Comparison of ENCODE assay signal across 34 mouse cellular contexts in the genomic region with DNA sequence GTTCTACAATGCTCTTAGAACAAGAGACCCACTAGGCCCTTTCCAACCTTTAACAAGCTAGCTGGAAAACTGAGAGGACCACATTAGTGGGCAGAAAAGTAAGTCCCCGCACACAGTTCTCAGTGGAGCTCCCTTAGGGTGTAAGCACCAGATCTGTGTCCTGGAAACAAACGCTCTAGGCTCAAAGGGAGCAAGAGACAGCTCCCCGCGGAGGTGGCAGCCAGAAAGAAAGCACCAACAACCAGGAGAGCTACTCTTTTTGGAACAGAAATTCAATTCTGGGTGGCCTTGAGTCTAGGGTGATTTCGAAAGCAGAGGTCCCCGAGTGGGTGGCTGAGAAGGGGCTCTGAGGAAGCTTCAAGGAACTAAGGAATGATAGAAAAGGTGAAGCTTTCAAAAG. TPM values are rescaled to one million over a fixed set of nuclear protein-coding genes. Genes with fewer than 3 reads are reported as not detected.
DNase-seq lines count a peak whose midpoint lies in the region; ATAC-seq lines count a peak whose summit lies in the region.
"Had no signal": no experiment of that assay in that cellular context is flagged by ENCODE, and none has a peak within 500 bp of the region (broad histone marks: within the 10 kb centered on the region; RNA-seq: fewer than 3 reads in every experiment).

No protein-coding gene starts in this region.

- H3K9me3 ChIP-seq in midbrain, embryonic 11.5 days (ENCODE audit: control insufficient read depth, low read length) = no peaks in the 10 kb centered on the region
- H3K9me3 ChIP-seq in midbrain, embryonic 15.5 days = no peaks in the 10 kb centered on the region
- H3K9me3 ChIP-seq in embryonic facial prominence, embryonic 13.5 days = no peaks in the 10 kb centered on the region
- no peaks in the 10 kb centered on the region for H3K9me3 ChIP-seq in limb, embryonic 11.5 days (ENCODE audit: control insufficient read depth, low read length)
- H3K9me3 ChIP-seq: heart, embryonic 15.5 days; liver, embryonic 15.5 days; lung, embryonic 15.5 days; megakaryocyte, embryonic 14.5 days had no signal

- ATAC-seq in midbrain, embryonic 11.5 days (ENCODE audit: low FRiP score) = no peak
- no peak for ATAC-seq in midbrain, embryonic 15.5 days (replicated peaks)
- ATAC-seq in embryonic facial prominence, embryonic 13.5 days (ENCODE audit: insufficient number of reproducible peaks, insufficient read depth, low FRiP score, low TSS enrichment, low read depth) = no peak
- no peak for ATAC-seq in limb, embryonic 11.5 days (ENCODE audit: insufficient number of reproducible peaks, low FRiP score, low TSS enrichment, low read depth)
- ATAC-seq in erythroblast, adult 5-6 weeks (replicated peaks; ENCODE audit: low FRiP score, poor library complexity, severe bottlenecking) = no peak
- ATAC-seq: forebrain, embryonic 14.5 days; intestine, postnatal 0 days had no signal

- H3K27me3 ChIP-seq in midbrain, embryonic 11.5 days (ENCODE audit: control insufficient read depth, insufficient read depth, low read length) = peaks cover 90% of the 10 kb centered on the region
- H3K27me3 ChIP-seq in midbrain, embryonic 15.5 days (replicated peaks) = peaks cover 71% of the 10 kb centered on the region
- peaks cover 69% of the 10 kb centered on the region for H3K27me3 ChIP-seq in embryonic facial prominence, embryonic 13.5 days
- peaks cover 33% of the 10 kb centered on the region for H3K27me3 ChIP-seq in limb, embryonic 11.5 days (ENCODE audit: control insufficient read depth, insufficient read depth, low read length)

- DNase-seq in midbrain, embryonic 11.5 days (ENCODE audit: low spot score, missing footprints) = peak; percentile 91
- peak; percentile 47 for DNase-seq in limb, embryonic 11.5 days (ENCODE audit: low spot score)
- peak; percentile 12 for DNase-seq in retina, postnatal 1 day
- DNase-seq in thymus, postnatal 4 days = no peak
- DNase-seq: B cell, adult 2 months; cerebellum, adult 18-20 months; cerebellum, postnatal 14 days; liver; lung, postnatal 36 days; right cerebral cortex, postnatal 25 days; spleen, adult 18-20 months; thymus, postnatal 25 days had no signal

- H3K27ac ChIP-seq in midbrain, embryonic 11.5 days (ENCODE audit: low read depth, low read length) = no peak overlapping the region
- H3K27ac ChIP-seq in midbrain, embryonic 15.5 days = no peak overlapping the region
- H3K27ac ChIP-seq in embryonic facial prominence, embryonic 13.5 days = peak overlapping the region; percentile 44
- no peak overlapping the region for H3K27ac ChIP-seq in limb, embryonic 11.5 days (replicated peaks; ENCODE audit: low read depth, low read length)
- H3K27ac ChIP-seq: gastrocnemius, adult 2 months; heart, embryonic 15.5 days; liver, embryonic 15.5 days; lung, embryonic 15.5 days had no signal

- no peaks in the 10 kb centered on the region for H3K36me3 ChIP-seq in midbrain, embryonic 11.5 days (ENCODE audit: control insufficient read depth, insufficient read depth, low read length)
- no peaks in the 10 kb centered on the region for H3K36me3 ChIP-seq in midbrain, embryonic 15.5 days (replicated peaks)
- H3K36me3 ChIP-seq in embryonic facial prominence, embryonic 13.5 days = no peaks in the 10 kb centered on the region
- H3K36me3 ChIP-seq in limb, embryonic 11.5 days (ENCODE audit: control insufficient read depth, insufficient read depth, low read length) = no peaks in the 10 kb centered on the region
- H3K36me3 ChIP-seq: G1E; heart, embryonic 15.5 days; liver, embryonic 15.5 days; lung, embryonic 15.5 days had no signal

- peaks cover 29% of the 10 kb centered on the region for H3K4me1 ChIP-seq in midbrain, embryonic 11.5 days (ENCODE audit: control insufficient read depth, insufficient read depth, low read length)
- peaks cover 24% of the 10 kb centered on the region for H3K4me1 ChIP-seq in midbrain, embryonic 15.5 days
- peaks cover 54% of the 10 kb centered on the region for H3K4me1 ChIP-seq in embryonic facial prominence, embryonic 13.5 days
- peaks cover 27% of the 10 kb centered on the region for H3K4me1 ChIP-seq in limb, embryonic 11.5 days (ENCODE audit: control insufficient read depth, insufficient read depth, low read length)

- 1% methylated on average over 6 of the region's 6 CpGs for WGBS in midbrain, embryonic 11.5 days
- WGBS in midbrain, embryonic 15.5 days = 7% methylated on average over 6 of the region's 6 CpGs
- WGBS in embryonic facial prominence, embryonic 13.5 days = 25% methylated on average over 6 of the region's 6 CpGs
- WGBS in limb, embryonic 11.5 days = 10% methylated on average over 6 of the region's 6 CpGs

- no peak overlapping the region for H3K9ac ChIP-seq in midbrain, embryonic 11.5 days (ENCODE audit: low read length)
- H3K9ac ChIP-seq in midbrain, embryonic 15.5 days = no peak overlapping the region
- H3K9ac ChIP-seq in embryonic facial prominence, embryonic 13.5 days = peak overlapping the region; percentile 91
- peak overlapping the region; percentile 88 for H3K9ac ChIP-seq in limb, embryonic 11.5 days (ENCODE audit: low read length)
- H3K9ac ChIP-seq: heart, embryonic 15.5 days; liver, embryonic 15.5 days; lung, embryonic 15.5 days had no signal

- H3K4me2 ChIP-seq in midbrain, embryonic 11.5 days = no peak overlapping the region
- no peak overlapping the region for H3K4me2 ChIP-seq in midbrain, embryonic 15.5 days
- peak overlapping the region; percentile 89 for H3K4me2 ChIP-seq in embryonic facial prominence, embryonic 13.5 days
- peak overlapping the region; percentile 90 for H3K4me2 ChIP-seq in limb, embryonic 11.5 days (ENCODE audit: low read depth, severe bottlenecking)

- H3K4me3 ChIP-seq in midbrain, embryonic 11.5 days (ENCODE audit: low read depth, low read length) = no peak overlapping the region
- no peak overlapping the region for H3K4me3 ChIP-seq in midbrain, embryonic 15.5 days
- peak overlapping the region; percentile 71 for H3K4me3 ChIP-seq in embryonic facial prominence, embryonic 13.5 days
- peak overlapping the region; percentile 66 for H3K4me3 ChIP-seq in limb, embryonic 11.5 days (ENCODE audit: low read depth, low read length)
- H3K4me3 ChIP-seq: erythroblast, embryonic 14.5 days; liver, embryonic 15.5 days had no signal

RNA-seq across cellular contexts. Expression of a gene that starts 2.5 kb away (rescaled TPM):
- 0.17 and 0.59 TPM in 2 replicates for polyA plus RNA-seq in midbrain, embryonic 11.5 days (2014; fragmentation: Nextera tagmentation; extraction: Ambion mirVana)
- 0.13 and 0.26 TPM in 2 replicates for polyA plus RNA-seq in midbrain, embryonic 15.5 days (2015; fragmentation: Nextera tagmentation; extraction: Ambion mirVana)
- 19.0 and 22.0 TPM in 2 replicates for polyA plus RNA-seq in embryonic facial prominence, embryonic 13.5 days (2015; fragmentation: Nextera tagmentation; extraction: Ambion mirVana)
- polyA plus RNA-seq in limb, embryonic 11.5 days (2014; fragmentation: Nextera tagmentation; extraction: Ambion mirVana) = 24.4 and 33.2 TPM in 2 replicates
- not detected in 2 replicates for total RNA-seq in erythroblast, adult 5-6 weeks (2015; ENCODE audit: low replicate concordance)
- not detected in 2 replicates for total RNA-seq in erythroblast, adult 5-6 weeks (2017; ENCODE audit: low replicate concordance)
- total RNA-seq: adrenal gland, adult 2 months; CH12.LX; G1E; heart, adult 8-10 months; layer of hippocampus, postnatal 10 days; left cerebral cortex, adult 8-10 months; midbrain, postnatal 0 days; neutrophil, adult 5-6 weeks had no signal
- polyA plus RNA-seq: erythroblast, embryonic 14.5 days; frontal cortex, adult 2 months; G1E; intestine, postnatal 0 days; kidney, embryonic 16.5 days; large intestine, adult 2 months; liver, embryonic 15.5 days had no signal

Comparison
In these comparisons a context has a peak if more than half of its experiments do, and no peak if none do; other contexts are left out.
1. H3K4me2 ChIP-seq: peak in embryonic facial prominence, embryonic 13.5 days (single experiment) and limb, embryonic 11.5 days (single experiment); none in midbrain, embryonic 11.5 days (single experiment) and midbrain, embryonic 15.5 days (single experiment).
2. H3K4me3 ChIP-seq: peak in embryonic facial prominence, embryonic 13.5 days (single experiment) and limb, embryonic 11.5 days (single experiment); none in midbrain, embryonic 11.5 days (single experiment) and midbrain, embryonic 15.5 days (single experiment).
3. H3K9ac ChIP-seq: peak in embryonic facial prominence, embryonic 13.5 days (single experiment) and limb, embryonic 11.5 days (single experiment); none in midbrain, embryonic 11.5 days (single experiment) and midbrain, embryonic 15.5 days (single experiment).
4. RNA of a gene that starts 2.5 kb away (polyA plus RNA-seq): 24.4 to 33.2 TPM in limb, embryonic 11.5 days and 19.0 to 22.0 TPM in embryonic facial prominence, embryonic 13.5 days; 0.17 to 0.59 TPM in midbrain, embryonic 11.5 days and 0.13 to 0.26 TPM in midbrain, embryonic 15.5 days; every median in the first group is over 10 times any median in the second.